Mouse (Mus musculus): ENCODE results near the gene Prdm11. TPM values are rescaled to one million over a fixed set of nuclear protein-coding genes. Genes with fewer than 3 reads are reported as not detected.

The Prdm11 gene
- polyA plus RNA-seq, 1 experiment from 2014 or later = 7.1 TPM

DNA sequence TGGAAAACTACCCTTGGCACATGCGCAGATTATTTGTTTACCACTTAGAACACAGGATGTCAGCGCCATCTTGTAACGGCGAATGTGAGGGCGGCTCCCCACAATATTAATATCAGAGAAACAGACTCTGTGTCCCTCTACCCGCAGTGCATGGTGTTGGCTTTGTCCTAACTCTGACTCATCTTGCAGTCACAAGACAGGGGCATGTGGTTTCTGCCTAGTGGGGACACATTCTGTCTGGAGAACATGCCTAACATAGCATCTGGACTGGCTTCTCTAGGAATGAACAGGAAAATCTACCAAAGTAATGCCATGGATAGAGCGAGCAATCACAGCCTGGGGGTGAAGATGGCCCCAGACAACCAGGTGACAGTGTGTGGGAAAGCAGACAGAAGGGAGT is 107.1 kb downstream of the Prdm11 start:
- Histone ChIP-seq H3K27ac (no peak overlapping the region), H3K36me3 (no peaks in the 10 kb centered on the region), H3K4me1 (peaks cover 18% of the 10 kb centered on the region), H3K4me2 (no peak overlapping the region), H3K27me3 (no peaks in the 10 kb centered on the region), H3K4me3 (replicated peaks) (no peak overlapping the region), H3K9ac (no peak overlapping the region), H3K9me3 (replicated peaks) (no peaks in the 10 kb centered on the region)
- no peak for ATAC-seq (replicated peaks; ENCODE audit: low FRiP score)
- 96% methylated on average over 7 of the region's 7 CpGs for WGBS

GRCm38 (mm10) chr2:92938063-92938462 is 107.9 kb downstream of the Prdm11 start:
- H3K9me3 ChIP-seq (replicated peaks) = no peaks in the 10 kb centered on the region
- WGBS = 68% methylated on average over 5 of the region's 5 CpGs
- ATAC-seq (replicated peaks; ENCODE audit: low FRiP score) = no peak
- H3K27ac ChIP-seq = no peak overlapping the region
- H3K27me3 ChIP-seq = no peaks in the 10 kb centered on the region
- no peak overlapping the region for H3K4me2 ChIP-seq
- no peak overlapping the region for H3K9ac ChIP-seq
- H3K4me1 ChIP-seq = peaks cover 18% of the 10 kb centered on the region
- no peaks in the 10 kb centered on the region for H3K36me3 ChIP-seq
- no peak overlapping the region for H3K4me3 ChIP-seq (replicated peaks)

DNA sequence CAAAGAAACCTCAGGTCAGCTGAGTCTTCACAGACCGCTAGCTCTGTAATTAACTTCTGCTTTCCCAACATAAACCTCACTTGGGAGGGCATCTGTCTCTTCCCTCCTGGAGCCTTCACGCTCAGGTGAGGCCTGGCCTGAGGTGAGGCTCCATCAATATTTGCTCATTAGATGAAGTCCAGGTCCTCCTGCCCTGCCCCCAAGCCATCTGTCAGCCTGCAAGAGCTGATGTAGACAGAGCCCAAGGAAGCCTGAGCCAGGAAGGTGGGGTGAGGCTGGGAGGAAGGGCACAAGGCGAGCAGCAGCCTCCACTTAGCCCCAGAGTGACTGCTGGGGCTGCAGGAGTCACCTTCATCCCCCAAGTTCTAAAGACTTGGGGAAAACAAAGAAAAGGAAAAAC is 110.5 kb downstream of the Prdm11 start:
- no peak overlapping the region for H3K4me2 ChIP-seq
- peaks cover 23% of the 10 kb centered on the region for H3K4me1 ChIP-seq
- H3K4me3 ChIP-seq (replicated peaks) = no peak overlapping the region
- no peaks in the 10 kb centered on the region for H3K9me3 ChIP-seq (replicated peaks)
- ATAC-seq (replicated peaks; ENCODE audit: low FRiP score) = no peak
- WGBS = 36% methylated on average over 3 of the region's 3 CpGs
- no peaks in the 10 kb centered on the region for H3K36me3 ChIP-seq
- no peak overlapping the region for H3K27ac ChIP-seq
- H3K27me3 ChIP-seq = no peaks in the 10 kb centered on the region
- H3K9ac ChIP-seq = no peak overlapping the region

DNA sequence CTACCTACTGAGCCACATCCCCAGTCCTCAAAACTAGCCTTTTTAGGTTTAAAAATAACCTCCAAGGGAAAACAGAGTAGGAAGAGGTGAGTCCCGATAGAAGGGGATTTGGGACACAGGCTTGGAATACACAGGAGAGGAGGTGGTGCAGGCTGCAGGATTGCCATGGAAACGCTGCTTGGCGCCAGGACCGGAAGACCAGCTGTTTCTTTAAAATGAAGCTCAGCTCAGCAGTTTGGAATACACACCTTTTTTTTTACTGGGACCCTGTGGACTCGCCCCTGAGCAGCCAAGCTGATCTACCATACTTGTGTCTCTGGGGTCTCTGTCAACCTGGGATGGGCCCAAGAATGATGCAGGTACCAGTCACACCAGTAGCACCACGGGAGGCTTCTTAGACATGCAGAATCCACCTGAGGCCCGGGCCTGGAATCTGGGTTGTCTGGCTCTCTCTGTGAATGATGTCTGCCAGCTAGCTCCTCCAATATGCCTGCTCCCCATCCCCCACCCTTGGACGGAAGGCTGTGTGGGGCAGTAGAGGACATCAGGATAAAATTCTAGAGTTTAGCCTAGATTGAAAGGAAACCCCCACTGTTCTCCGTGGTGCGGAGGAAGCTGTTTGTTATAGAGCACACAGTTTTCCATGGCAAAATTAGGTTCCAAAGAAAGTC is 111.5 kb downstream of the Prdm11 start:
- no peaks in the 10 kb centered on the region for H3K36me3 ChIP-seq
- no peak overlapping the region for H3K4me2 ChIP-seq
- 20% methylated on average over 10 of the region's 10 CpGs for WGBS
- H3K4me3 ChIP-seq (replicated peaks) = no peak overlapping the region
- H3K4me1 ChIP-seq = peaks cover 23% of the 10 kb centered on the region
- H3K9me3 ChIP-seq (replicated peaks) = no peaks in the 10 kb centered on the region
- ATAC-seq (replicated peaks; ENCODE audit: low FRiP score) = no peak
- no peak overlapping the region for H3K9ac ChIP-seq
- no peaks in the 10 kb centered on the region for H3K27me3 ChIP-seq
- no peak overlapping the region for H3K27ac ChIP-seq

DNA sequence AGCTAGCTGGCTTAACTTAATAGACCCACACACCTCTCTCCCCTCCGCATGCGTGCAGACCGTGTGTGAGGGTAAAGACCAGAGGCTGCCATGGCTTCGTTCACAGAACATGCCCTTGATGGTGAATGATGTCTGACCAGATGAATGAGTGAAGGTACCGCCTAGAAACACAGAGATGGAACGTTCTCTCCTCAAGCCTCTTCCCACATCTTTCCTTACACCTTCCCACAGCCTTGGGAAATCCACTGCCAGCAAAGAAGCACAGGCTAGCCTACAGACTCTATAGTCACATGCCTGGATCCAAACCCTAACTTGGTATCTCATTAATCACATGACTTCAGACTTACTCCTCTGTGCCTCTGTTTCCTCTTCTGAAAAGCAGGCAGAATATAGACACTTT is 112.6 kb downstream of the Prdm11 start:
- H3K9me3 ChIP-seq (replicated peaks) = no peaks in the 10 kb centered on the region
- no peaks in the 10 kb centered on the region for H3K27me3 ChIP-seq
- no peaks in the 10 kb centered on the region for H3K36me3 ChIP-seq
- no peak for ATAC-seq (replicated peaks; ENCODE audit: low FRiP score)
- H3K4me2 ChIP-seq = no peak overlapping the region
- no peak overlapping the region for H3K27ac ChIP-seq
- WGBS = 88% methylated on average over 6 of the region's 6 CpGs
- no peak overlapping the region for H3K9ac ChIP-seq
- peaks cover 23% of the 10 kb centered on the region for H3K4me1 ChIP-seq
- no peak overlapping the region for H3K4me3 ChIP-seq (replicated peaks)

GRCm38 (mm10) chr2:92931061-92931460 is 114.9 kb downstream of the Prdm11 start:
- 33% methylated on average over 7 of the region's 7 CpGs for WGBS
- H3K4me3 ChIP-seq (replicated peaks) = no peak overlapping the region

GRCm38 (mm10) chr2:92929696-92930095 is 116.3 kb downstream of the Prdm11 start:
- ATAC-seq (replicated peaks; ENCODE audit: low FRiP score) = no peak
- Histone ChIP-seq H3K9ac (no peak overlapping the region), H3K27ac (no peak overlapping the region), H3K9me3 (replicated peaks) (no peaks in the 10 kb centered on the region), H3K36me3 (no peaks in the 10 kb centered on the region), H3K4me1 (peaks cover 13% of the 10 kb centered on the region), H3K27me3 (no peaks in the 10 kb centered on the region), H3K4me2 (no peak overlapping the region), H3K4me3 (replicated peaks) (no peak overlapping the region)
- WGBS = 82% methylated on average over 5 of the region's 5 CpGs

More at GRCm38 (mm10) chr2:92931061-92931460, 114.9 kb downstream of the Prdm11 start:
- Histone ChIP-seq H3K9me3 (replicated peaks) (no peaks in the 10 kb centered on the region), H3K4me2 (no peak overlapping the region), H3K9ac (no peak overlapping the region), H3K4me1 (peaks cover 21% of the 10 kb centered on the region), H3K27ac (no peak overlapping the region), H3K36me3 (no peaks in the 10 kb centered on the region), H3K27me3 (no peaks in the 10 kb centered on the region)
- ATAC-seq (replicated peaks; ENCODE audit: low FRiP score) = peak; percentile 74

GRCm38 (mm10) chr2:92924677-92925259 is 121.2 kb downstream of the Prdm11 start:
- no peaks in the 10 kb centered on the region for H3K36me3 ChIP-seq
- H3K9ac ChIP-seq = no peak overlapping the region
- H3K9me3 ChIP-seq (replicated peaks) = no peaks in the 10 kb centered on the region
- 72% methylated on average over 6 of the region's 6 CpGs for WGBS
- no peak overlapping the region for H3K27ac ChIP-seq
- no peak for ATAC-seq (replicated peaks; ENCODE audit: low FRiP score)
- H3K27me3 ChIP-seq = no peaks in the 10 kb centered on the region; the same call in 1 of the 2 replicates
- H3K4me1 ChIP-seq = no peaks in the 10 kb centered on the region
- no peak overlapping the region for H3K4me2 ChIP-seq
- no peak overlapping the region for H3K4me3 ChIP-seq (replicated peaks)

- Histone ChIP-seq H3K4me1 (peaks cover 28% of the 10 kb centered on the region), H3K4me3 (replicated peaks) (no peak overlapping the region), H3K27me3 (peaks cover 5% of the 10 kb centered on the region), H3K9ac (no peak overlapping the region), H3K36me3 (no peaks in the 10 kb centered on the region), H3K27ac (no peak overlapping the region), H3K9me3 (replicated peaks) (no peaks in the 10 kb centered on the region), H3K4me2 (no peak overlapping the region)
- no peak for ATAC-seq (replicated peaks; ENCODE audit: low FRiP score)
- 88% methylated on average over 4 of the region's 4 CpGs for WGBS
These were observed 125.3 kb downstream of the Prdm11 start for GRCm38 (mm10) chr2:92920709-92921108.

- Histone ChIP-seq H3K4me2 (peak overlapping the region; percentile 7; the same call in 1 of the 2 replicates), H3K9me3 (replicated peaks) (no peaks in the 10 kb centered on the region), H3K9ac (no peak overlapping the region), H3K27me3 (peaks cover 37% of the 10 kb centered on the region), H3K27ac (peak overlapping the region; percentile 59), H3K4me3 (replicated peaks) (no peak overlapping the region), H3K36me3 (no peaks in the 10 kb centered on the region), H3K4me1 (peaks cover 47% of the 10 kb centered on the region)
- 23% methylated on average over 7 of the region's 7 CpGs for WGBS
- ATAC-seq (replicated peaks; ENCODE audit: low FRiP score) = peak; percentile 21; the same call in 1 of the 2 replicates
These were observed 128.4 kb downstream of the Prdm11 start for GRCm38 (mm10) chr2:92917405-92918142.

- Histone ChIP-seq H3K9me3 (replicated peaks) (no peaks in the 10 kb centered on the region), H3K27me3 (peaks cover 43% of the 10 kb centered on the region), H3K4me1 (peaks cover 47% of the 10 kb centered on the region), H3K4me2 (peak overlapping the region; percentile 90), H3K36me3 (no peaks in the 10 kb centered on the region), H3K9ac (0 out of 2 replicates have a peak overlapping the region, but pooled peaks have one; percentile 52), H3K27ac (no peak overlapping the region), H3K4me3 (replicated peaks) (peak overlapping the region; percentile 49)
- ATAC-seq (replicated peaks; ENCODE audit: low FRiP score) = no peak
- 14% methylated on average over 9 of the region's 10 CpGs for WGBS
These were observed 130.0 kb downstream of the Prdm11 start for GRCm38 (mm10) chr2:92915659-92916631.
